In the genomic region with DNA sequence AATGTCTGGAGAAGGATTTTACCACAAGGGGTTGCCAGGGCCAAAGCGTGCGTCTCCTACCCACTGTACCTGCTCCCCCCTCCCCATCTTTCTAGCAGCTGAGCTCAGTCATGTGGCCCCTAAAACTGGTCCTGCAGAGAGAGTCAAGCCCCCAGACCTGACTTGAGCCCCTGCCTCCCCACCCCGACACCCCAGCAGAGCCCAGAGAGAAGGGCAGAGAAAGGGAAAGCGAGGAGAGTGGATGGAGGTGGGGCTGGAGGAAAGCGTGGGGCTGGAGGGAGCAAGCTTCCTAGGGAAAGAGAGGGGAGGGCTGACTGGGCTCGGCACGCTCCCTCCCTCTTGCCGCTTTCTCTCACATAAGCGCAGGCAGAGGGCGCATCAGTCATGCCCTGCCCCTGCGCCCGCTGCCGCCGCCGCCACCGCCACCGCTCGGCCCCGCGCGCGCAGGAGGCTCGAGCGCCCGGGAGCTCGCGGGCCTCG, we compare ENCODE assay signal across 8 mouse cellular contexts. TPM values are rescaled to one million over a fixed set of nuclear protein-coding genes. Genes with fewer than 3 reads are reported as not detected.
A peak's percentile ranks its signal among the peaks of the same experiment; 100 is the strongest.
DNase-seq lines count a peak whose midpoint lies in the region; ATAC-seq and TF ChIP-seq lines count a peak whose summit lies in the region.

No protein-coding gene starts in this region.

- no peaks in the 10 kb centered on the region for H3K9me3 ChIP-seq in midbrain, embryonic 15.5 days
- H3K9me3 ChIP-seq in stomach, embryonic 15.5 days, result no peaks in the 10 kb centered on the region

- peak overlapping the region; percentile 24 for H3K4me3 ChIP-seq in heart, adult 2 months
- peak overlapping the region; percentile 93 for H3K4me3 ChIP-seq in kidney, adult 2 months (ENCODE audit: insufficient read depth, low read depth, low read length)
- H3K4me3 ChIP-seq in midbrain, embryonic 15.5 days, result peak overlapping the region; percentile 60
- H3K4me3 ChIP-seq in stomach, embryonic 15.5 days (replicated peaks), result peak overlapping the region; percentile 74

- TF ChIP-seq POLR2A in heart, adult 2 months (IDR thresholded peaks at IDR 0.05; ENCODE audit: insufficient read depth, low read depth, low read length), result 0 out of 2 replicates have a peak, but pooled peaks have one; percentile 11
- TF ChIP-seq POLR2A in kidney, adult 2 months (IDR thresholded peaks at IDR 0.05; ENCODE audit: low read depth, low read length), result peak; percentile 13

- H3K4me2 ChIP-seq in midbrain, embryonic 15.5 days, result peak overlapping the region; percentile 86
- peak overlapping the region; percentile 83 for H3K4me2 ChIP-seq in stomach, embryonic 15.5 days

- ATAC-seq in common myeloid progenitor, adult 5-6 weeks (replicated peaks; ENCODE audit: low read depth, poor library complexity, severe bottlenecking), result peak; percentile 70
- ATAC-seq in midbrain, embryonic 15.5 days (replicated peaks), result peak; percentile 97
- ATAC-seq in stomach, embryonic 15.5 days (ENCODE audit: insufficient read depth, low FRiP score, low read depth), result peak; percentile 85

- no peaks in the 10 kb centered on the region; the same call in 1 of the 2 replicates for H3K36me3 ChIP-seq in heart, adult 2 months (ENCODE audit: control insufficient read depth, insufficient read depth, low read length)
- H3K36me3 ChIP-seq in kidney, adult 2 months (ENCODE audit: control insufficient read depth, insufficient read depth, low read length), result no peaks in the 10 kb centered on the region
- no peaks in the 10 kb centered on the region for H3K36me3 ChIP-seq in midbrain, embryonic 15.5 days (replicated peaks)
- H3K36me3 ChIP-seq in stomach, embryonic 15.5 days, result no peaks in the 10 kb centered on the region

- 2% methylated on average over 26 of the region's 28 CpGs for WGBS in heart, adult 2 months
- 5% methylated on average over 17 of the region's 28 CpGs for WGBS in kidney, adult 2 months
- WGBS in midbrain, embryonic 15.5 days, result 3% methylated on average over 13 of the region's 28 CpGs
- WGBS in stomach, embryonic 15.5 days, result 2% methylated on average over 16 of the region's 28 CpGs

- TF ChIP-seq CTCF in heart, adult 2 months (IDR thresholded peaks at IDR 0.05), result peak; percentile 60
- peak; percentile 49 for TF ChIP-seq CTCF in kidney, adult 2 months (conservative IDR thresholded peaks at IDR 0.05; ENCODE audit: insufficient read depth, insufficient read length, low read depth, low read length)

- H3K79me2 ChIP-seq in heart, adult 2 months (replicated peaks; ENCODE audit: control insufficient read depth, insufficient read depth, low read length), result no peaks in the 10 kb centered on the region

- peak overlapping the region; percentile 75 for H3K9ac ChIP-seq in heart, adult 2 months (ENCODE audit: low read depth, low read length)
- peak overlapping the region; percentile 56 for H3K9ac ChIP-seq in midbrain, embryonic 15.5 days
- peak overlapping the region; percentile 58 for H3K9ac ChIP-seq in stomach, embryonic 15.5 days

- no peaks in the 10 kb centered on the region; the same call in 1 of the 2 replicates for H3K4me1 ChIP-seq in heart, adult 2 months (ENCODE audit: control insufficient read depth, insufficient read depth, low read length)
- 0 out of 2 replicates have a peak, but pooled peaks cover 3% of the 10 kb centered on the region for H3K4me1 ChIP-seq in kidney, adult 2 months (ENCODE audit: control insufficient read depth, insufficient read depth, low read length)
- H3K4me1 ChIP-seq in midbrain, embryonic 15.5 days, result peaks cover 11% of the 10 kb centered on the region
- peaks cover 3% of the 10 kb centered on the region for H3K4me1 ChIP-seq in stomach, embryonic 15.5 days

- DNase-seq in urinary bladder, adult 2 months (ENCODE audit: low spot score), result peak; percentile 27
- no peak for DNase-seq in urinary bladder, postnatal 10 days (ENCODE audit: low spot score)
- DNase-seq in heart, adult 2 months, result peak; percentile 76 to 78
- DNase-seq in kidney, adult 2 months, result peak; percentile 68
- DNase-seq in liver, result peak; percentile 60

- TF ChIP-seq EP300 in heart, adult 2 months (IDR thresholded peaks at IDR 0.05; ENCODE audit: insufficient read depth, low read depth, low read length), result no peak

- peak overlapping the region; percentile 20; the same call in 1 of the 2 replicates for H3K27ac ChIP-seq in heart, adult 2 months
- no peak overlapping the region for H3K27ac ChIP-seq in kidney, adult 2 months (ENCODE audit: insufficient read depth, low read depth, low read length)
- H3K27ac ChIP-seq in midbrain, embryonic 15.5 days, result peak overlapping the region; percentile 61
- H3K27ac ChIP-seq in stomach, embryonic 15.5 days, result peak overlapping the region; percentile 81

- intact Hi-C loops in heart, adult 2 months (cut with DNase I), result loop anchor here (2.0 to 10.0 kb wide), 3 partner anchors 78 to 414 kb away; no protein-coding TSS in a partner anchor

- H3K27me3 ChIP-seq in heart, adult 2 months (ENCODE audit: control insufficient read depth, insufficient read depth, low read length), result no peaks in the 10 kb centered on the region
- no peaks in the 10 kb centered on the region for H3K27me3 ChIP-seq in kidney, adult 2 months (replicated peaks; ENCODE audit: control insufficient read depth, insufficient read depth, low read length)
- peaks cover 2% of the 10 kb centered on the region; the same call in 1 of the 2 replicates for H3K27me3 ChIP-seq in midbrain, embryonic 15.5 days (replicated peaks)
- no peaks in the 10 kb centered on the region for H3K27me3 ChIP-seq in stomach, embryonic 15.5 days (replicated peaks)

RNA-seq across cellular contexts. Expression of a gene that starts 0.6 kb away (rescaled TPM):
- 7.3 and 8.6 TPM in 2 replicates for polyA plus RNA-seq in urinary bladder, adult 2 months (2012; rRNA removed)
- total RNA-seq in common myeloid progenitor, adult 5-6 weeks (2017), result 0.50 and 0.78 TPM in 2 replicates
- total RNA-seq in heart, adult 2 months (2021), result 1 to 10 TPM; 5.1 to 6.8 TPM
- 2.7 and 4.8 TPM in 2 replicates for polyA plus RNA-seq in heart, adult 2 months (2012; rRNA removed)
- polyA plus RNA-seq in kidney, adult 2 months (2012; rRNA removed), result 2.0 and 2.3 TPM in 2 replicates
- 4.5 and 4.8 TPM in 2 replicates for polyA plus RNA-seq in midbrain, embryonic 15.5 days (2015; fragmentation: Nextera tagmentation; extraction: Ambion mirVana)
- 9.0 and 9.2 TPM in 2 replicates for polyA plus RNA-seq in stomach, embryonic 15.5 days (2015; fragmentation: Nextera tagmentation; extraction: Ambion mirVana)

Comparison
In these comparisons a context has a peak if more than half of its experiments do, and no peak if none do; other contexts are left out.
1. H3K4me3 ChIP-seq: peak in every context shown above with its lines; median percentile 93 in kidney, adult 2 months; 74 in stomach, embryonic 15.5 days; 60 in midbrain, embryonic 15.5 days; 24 in heart, adult 2 months.